Mouse (Mus musculus) lung, postnatal 0 days (tissue): ENCODE results near the gene Rab42. TPM values are rescaled to one million over a fixed set of nuclear protein-coding genes. Genes with fewer than 3 reads are reported as not detected.

Experiments used
- ATAC-seq: fragments of 200-750 bp; cut with Nextera tagmentation; 2 replicates; pipeline ENCODE4 v1.8.0; 2017; ENCODE audit warnings: moderate library complexity
- DNase-seq: peaks from one replicate; pipeline ENCODE4 v3.0.0-alpha.2; 2016; ENCODE audit warnings: low spot score
- H3K27ac ChIP-seq: fragments of 300-500 bp; sonication (generic); 2 replicates; pipeline ENCODE4 v1.5.1; 2014; ENCODE audit warnings: antibody characterized with exemption, mild to moderate bottlenecking, low read length, mixed read lengths
- H3K27me3 ChIP-seq: fragments of 300-500 bp; sonication (generic); replicated peaks from 2 replicates; pipeline ENCODE4 v1.6.1; 2014; ENCODE audit warnings: low read length, mixed read lengths; ENCODE audit not compliant: insufficient read depth
- H3K36me3 ChIP-seq: fragments of 300-500 bp; sonication (generic); 2 replicates; pipeline ENCODE4 v1.6.1; 2014; ENCODE audit warnings: low read length, mixed read lengths; ENCODE audit not compliant: insufficient read depth
- H3K4me1 ChIP-seq: fragments of 300-500 bp; sonication (generic); 2 replicates; pipeline ENCODE4 v1.6.1; 2014; ENCODE audit warnings: antibody characterized with exemption, low read depth, low read length, mixed read lengths; ENCODE audit not compliant: insufficient read depth
- H3K4me2 ChIP-seq: fragments of 300-500 bp; sonication (generic); replicated peaks from 2 replicates; pipeline ENCODE4 v1.6.1; 2014; ENCODE audit warnings: low read depth, mild to moderate bottlenecking, low read length, moderate library complexity, mixed read lengths
- H3K4me3 ChIP-seq: fragments of 300-500 bp; sonication (generic); 2 replicates; pipeline ENCODE4 v1.5.1; 2014; ENCODE audit warnings: low read depth, low read length
- H3K9ac ChIP-seq: fragments of 300-500 bp; sonication (generic); replicated peaks from 2 replicates; pipeline ENCODE4 v1.6.1; 2014; ENCODE audit warnings: low read depth, mild to moderate bottlenecking
- H3K9me3 ChIP-seq: fragments of 300-500 bp; sonication (generic); 2 replicates; pipeline ENCODE4 v1.6.1; 2016; ENCODE audit warnings: low read length, mixed read lengths
- CTCF ChIP-seq: IDR thresholded peaks from 2 replicates; pipeline ENCODE4 v1.5.1; 2016; ENCODE audit warnings: antibody characterized with exemption, mild to moderate bottlenecking
- EP300 ChIP-seq: IDR thresholded peaks from 2 replicates; pipeline ENCODE4 v1.6.1; 2016; ENCODE audit warnings: antibody characterized with exemption, mild to moderate bottlenecking, control low read depth
- WGBS: fragments of 180-500 bp; shearing (Covaris S2); extraction: QIAGEN DNeasy Blood & Tissue Kit; methylation state at CpG from one replicate; pipeline ENCODE4 v1.1.7; 2014; 5-methylcytosine and 5-hydroxymethylcytosine counted together
- polyA plus RNA-seq: library from polyadenylated mRNA; unstranded; fragments of >200 nt; fragmentation: Nextera tagmentation; extraction: Ambion mirVana; gene quantifications from 2 replicates; pipeline ENCODE4 v1.2.1, GENCODE M21; 2015

Rab42 gene
- polyA plus RNA-seq, 1 experiment from 2014 or later = 3.1 TPM

- Histone ChIP-seq H3K27ac (peak within 1 kb of the TSS; percentile 96), H3K36me3 (no peaks in the 10 kb centered on the region), H3K27me3 (no peaks in the 10 kb centered on the region), H3K9me3 (no peaks in the 10 kb centered on the region), H3K9ac (peak within 1 kb of the TSS; percentile 94), H3K4me1 (peaks cover 11% of the 10 kb centered on the region; the same call in 1 of the 2 replicates), H3K4me2 (peak within 1 kb of the TSS; percentile 85), H3K4me3 (peak within 1 kb of the TSS; percentile 76)
- TF ChIP-seq CTCF (no peak), EP300 (no peak)
- peak; percentile 89 for DNase-seq
- ATAC-seq = peak; percentile 91
- WGBS = 12% methylated on average over 28 of the region's 49 CpGs
Measured at GRCm38 (mm10) chr4:132261514-132262357, 41.4 kb downstream of the Rab42 start, which contains the start of gene Gmeb1. Gmeb1 (minus strand) TSS chr4:132261602.

- TF ChIP-seq EP300 (no peak), CTCF (no peak)
- Histone ChIP-seq H3K36me3 (no peaks in the 10 kb centered on the region), H3K27ac (peak overlapping the region; percentile 96), H3K4me2 (peak overlapping the region; percentile 85), H3K27me3 (no peaks in the 10 kb centered on the region), H3K9me3 (no peaks in the 10 kb centered on the region), H3K4me1 (peaks cover 11% of the 10 kb centered on the region; the same call in 1 of the 2 replicates), H3K9ac (peak overlapping the region; percentile 94), H3K4me3 (peak overlapping the region; percentile 76)
- WGBS = 4% methylated on average over 31 of the region's 64 CpGs
- ATAC-seq = peak; percentile 95
- DNase-seq = peak; percentile 81
Measured at GRCm38 (mm10) chr4:132260404-132261379, 42.5 kb downstream of the Rab42 start.

GRCm38 (mm10) chr4:132259248-132259647, 43.9 kb downstream of the Rab42 start:
- no peak for ATAC-seq
- H3K36me3 ChIP-seq = no peaks in the 10 kb centered on the region
- peak overlapping the region; percentile 94; the same call in 1 of the 2 replicates for H3K9ac ChIP-seq

GRCm38 (mm10) chr4:132256384-132256783, 46.8 kb downstream of the Rab42 start:
- H3K4me2 ChIP-seq = no peak overlapping the region
- H3K4me3 ChIP-seq = no peak overlapping the region
- H3K4me1 ChIP-seq = peaks cover 6% of the 10 kb centered on the region; the same call in 1 of the 2 replicates
- H3K36me3 ChIP-seq = 0 out of 2 replicates have a peak, but pooled peaks cover 1% of the 10 kb centered on the region
- no peaks in the 10 kb centered on the region for H3K9me3 ChIP-seq
- DNase-seq (no peak), ATAC-seq (no peak)
- 85% methylated on average over 3 of the region's 3 CpGs for WGBS
- no peak overlapping the region for H3K27ac ChIP-seq
- no peak overlapping the region for H3K9ac ChIP-seq
- no peaks in the 10 kb centered on the region for H3K27me3 ChIP-seq
- TF ChIP-seq EP300 (no peak), CTCF (no peak)

More at GRCm38 (mm10) chr4:132259248-132259647, 43.9 kb downstream of the Rab42 start:
- TF ChIP-seq CTCF (no peak), EP300 (no peak)
- no peak overlapping the region; the same call in 1 of the 2 replicates for H3K4me2 ChIP-seq
- no peaks in the 10 kb centered on the region for H3K27me3 ChIP-seq
- no peaks in the 10 kb centered on the region for H3K9me3 ChIP-seq
- H3K4me3 ChIP-seq = no peak overlapping the region
- DNase-seq = no peak
- peaks cover 11% of the 10 kb centered on the region; the same call in 1 of the 2 replicates for H3K4me1 ChIP-seq
- 64% methylated on average over 4 of the region's 4 CpGs for WGBS
- no peak overlapping the region for H3K27ac ChIP-seq

GRCm38 (mm10) chr4:132254986-132255385, 48.2 kb downstream of the Rab42 start:
- ATAC-seq (no peak), DNase-seq (no peak)
- Histone ChIP-seq H3K9me3 (no peaks in the 10 kb centered on the region), H3K9ac (no peak overlapping the region), H3K4me2 (no peak overlapping the region), H3K4me1 (peaks cover 6% of the 10 kb centered on the region; the same call in 1 of the 2 replicates), H3K4me3 (no peak overlapping the region), H3K36me3 (peaks cover 15% of the 10 kb centered on the region; the same call in 1 of the 2 replicates), H3K27me3 (no peaks in the 10 kb centered on the region), H3K27ac (no peak overlapping the region)
- peak; percentile 29 for TF ChIP-seq CTCF
- no peak for TF ChIP-seq EP300
- 81% methylated on average over 3 of the region's 3 CpGs for WGBS
